Mouse (Mus musculus): Measurements from ENCODE around the gene Sin3a.

Sin3a gene

GRCm38 (mm10) chr9:57071801-57072351, at the start of gene Sin3a:
Gene Sin3a (plus strand): TSS chr9:57072040.
- peak; percentile 35 for DNase-seq (ENCODE audit: low read depth, low spot score)

GRCm38 (mm10) chr9:57031756-57032155, 40.1 kb upstream of the Sin3a start:
- no peak for DNase-seq (ENCODE audit: low read depth, low spot score)

GRCm38 (mm10) chr9:57056237-57056636, 15.6 kb upstream of the Sin3a start:
- DNase-seq (ENCODE audit: low read depth, low spot score), result peak; percentile 35

GRCm38 (mm10) chr9:57064164-57064563, 7.7 kb upstream of the Sin3a start:
- DNase-seq (ENCODE audit: low read depth, low spot score), result no peak

GRCm38 (mm10) chr9:57068266-57068665, 3.6 kb upstream of the Sin3a start:
- DNase-seq (ENCODE audit: low read depth, low spot score), result no peak

GRCm38 (mm10) chr9:57070262-57070661, 1.6 kb upstream of the Sin3a start:
- DNase-seq (ENCODE audit: low read depth, low spot score), result no peak

- DNase-seq (ENCODE audit: low read depth, low spot score), result no peak
Observed at GRCm38 (mm10) chr9:57070800-57071545, 867 bp upstream of the Sin3a start.

- DNase-seq (ENCODE audit: low read depth, low spot score), result no peak
Observed at GRCm38 (mm10) chr9:57072526-57072988, 717 bp downstream of the Sin3a start.

GRCm38 (mm10) chr9:57072989-57073789, 1.3 kb downstream of the Sin3a start:
- DNase-seq (ENCODE audit: low read depth, low spot score), result peak; percentile 97

GRCm38 (mm10) chr9:57073790-57074094, 1.9 kb downstream of the Sin3a start:
- no peak for DNase-seq (ENCODE audit: low read depth, low spot score)

GRCm38 (mm10) chr9:57074171-57074821, 2.5 kb downstream of the Sin3a start:
- no peak for DNase-seq (ENCODE audit: low read depth, low spot score)

GRCm38 (mm10) chr9:57074822-57075603, 3.2 kb downstream of the Sin3a start:
- peak; percentile 21 for DNase-seq (ENCODE audit: low read depth, low spot score)

- peak; percentile 98 for DNase-seq (ENCODE audit: low read depth, low spot score)
Observed at GRCm38 (mm10) chr9:57075681-57076381, 4.0 kb downstream of the Sin3a start.

- DNase-seq (ENCODE audit: low read depth, low spot score), result peak; percentile 81
Observed at GRCm38 (mm10) chr9:57076701-57077660, 5.1 kb downstream of the Sin3a start.

- no peak for DNase-seq (ENCODE audit: low read depth, low spot score)
Observed at GRCm38 (mm10) chr9:57082236-57082635, 10.4 kb downstream of the Sin3a start.

GRCm38 (mm10) chr9:57117261-57117755, 45.5 kb downstream of the Sin3a start:
- DNase-seq (ENCODE audit: low read depth, low spot score), result no peak

GRCm38 (mm10) chr9:57129641-57130040, 57.8 kb downstream of the Sin3a start:
- no peak for DNase-seq (ENCODE audit: low read depth, low spot score)

GRCm38 (mm10) chr9:57130577-57131433, 59.0 kb downstream of the Sin3a start, which contains the start of gene Man2c1:
Gene Man2c1 (plus strand): TSS chr9:57130690.
- peak; percentile 88 for DNase-seq (ENCODE audit: low read depth, low spot score)
